Mouse (Mus musculus) liver, embryonic 11.5 days (tissue): ENCODE measurements at regions not wholly inside any gene's neighbourhood (a gene's known extent, or its start where the extent isn't known, plus 50 kb on each side); places are given as distances from the start of the nearest gene placed in this dataset.
"Not testable (repeated sequence)": the region's sequence is repeated elsewhere in the genome, so short reads cannot be mapped to it uniquely, and the experiment has no call there.

Experiments used
- ATAC-seq: fragments of 200-750 bp; cut with Nextera tagmentation; replicated peaks from 2 replicates; pipeline ENCODE4 v1.8.0; 2017; ENCODE audit warnings: moderate number of reproducible peaks, mild to moderate bottlenecking, moderate TSS enrichment, moderate library complexity; ENCODE audit not compliant: low FRiP score
- DNase-seq: peaks from one replicate; pipeline ENCODE4 v3.0.0-alpha.2; 2017; ENCODE audit warnings: low spot score
- H3K27ac ChIP-seq: fragments of 300-500 bp; sonication (generic); 2 replicates; pipeline ENCODE4 v1.5.1; 2014; ENCODE audit warnings: mild to moderate bottlenecking, low read depth, low read length, control low read depth
- H3K27me3 ChIP-seq: fragments of 300-500 bp; sonication (generic); replicated peaks from 2 replicates; pipeline ENCODE4 v1.6.1; 2014; ENCODE audit warnings: low read length, mixed read lengths; ENCODE audit not compliant: control insufficient read depth, insufficient read depth
- H3K36me3 ChIP-seq: fragments of 300-500 bp; sonication (generic); 2 replicates; pipeline ENCODE4 v1.6.1; 2014; ENCODE audit warnings: mild to moderate bottlenecking, low read length, moderate library complexity, mixed read lengths; ENCODE audit not compliant: control insufficient read depth, insufficient read depth
- H3K4me1 ChIP-seq: fragments of 300-500 bp; sonication (generic); replicated peaks from 2 replicates; pipeline ENCODE4 v1.6.1; 2014; ENCODE audit warnings: low read length, mixed read lengths; ENCODE audit not compliant: control insufficient read depth, insufficient read depth
- H3K4me2 ChIP-seq: fragments of 300-500 bp; sonication (generic); 2 replicates; pipeline ENCODE4 v1.6.1; 2014; ENCODE audit warnings: mild to moderate bottlenecking, control low read depth, moderate library complexity
- H3K4me3 ChIP-seq: fragments of 300-500 bp; sonication (generic); 2 replicates; pipeline ENCODE4 v1.5.1; 2014; ENCODE audit warnings: low read depth, low read length, control low read depth
- H3K9ac ChIP-seq: fragments of 300-500 bp; sonication (generic); 2 replicates; pipeline ENCODE4 v1.6.1; 2014; ENCODE audit warnings: low read depth, low read length, control low read depth
- H3K9me3 ChIP-seq: fragments of 300-500 bp; sonication (generic); 2 replicates; pipeline ENCODE4 v1.6.1; 2016; ENCODE audit warnings: low read length, inconsistent platforms, mixed read lengths; ENCODE audit not compliant: control insufficient read depth
- WGBS: fragments of 180-500 bp; shearing (Covaris S2); extraction: QIAGEN DNeasy Blood & Tissue Kit; methylation state at CpG from one replicate; pipeline ENCODE4 v1.1.7; 2014; 5-methylcytosine and 5-hydroxymethylcytosine counted together

DNA sequence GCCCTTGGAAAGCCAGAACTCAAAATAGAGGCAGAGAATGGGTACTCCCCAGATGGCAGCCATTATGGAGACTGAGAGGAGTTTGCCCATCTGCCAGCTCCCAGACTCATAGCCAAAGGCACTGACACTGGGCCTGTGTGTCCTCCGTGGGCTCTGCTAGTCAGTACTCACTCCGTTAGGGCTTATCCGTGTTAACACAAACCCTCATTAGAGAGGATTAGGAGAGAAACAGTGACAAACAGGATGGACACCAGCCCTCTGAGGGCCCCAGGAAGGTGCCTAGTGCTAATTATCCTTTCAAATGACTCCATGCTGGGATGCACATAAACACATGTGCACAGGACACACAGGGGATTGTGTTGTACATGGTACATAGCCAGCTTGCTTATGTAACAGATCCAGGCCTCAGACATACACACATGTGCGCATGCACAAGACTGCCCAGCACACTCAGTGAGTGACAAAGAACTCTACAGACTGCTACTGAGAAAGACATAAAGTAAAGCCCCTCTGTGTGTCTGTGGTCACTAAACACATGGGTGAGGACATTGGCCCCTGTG, 267.6 kb upstream of the Irx1 start:
- H3K27me3 ChIP-seq, result no peaks in the 10 kb centered on the region
- WGBS, result 72% methylated on average over 4 of the region's 4 CpGs
- no peaks in the 10 kb centered on the region for H3K36me3 ChIP-seq
- H3K4me3 ChIP-seq, result no peak overlapping the region
- DNase-seq (no peak), ATAC-seq (no peak)
- no peaks in the 10 kb centered on the region for H3K9me3 ChIP-seq
- H3K27ac ChIP-seq, result no peak overlapping the region
- no peak overlapping the region for H3K9ac ChIP-seq
- no peak overlapping the region for H3K4me2 ChIP-seq
- H3K4me1 ChIP-seq, result no peaks in the 10 kb centered on the region

DNA sequence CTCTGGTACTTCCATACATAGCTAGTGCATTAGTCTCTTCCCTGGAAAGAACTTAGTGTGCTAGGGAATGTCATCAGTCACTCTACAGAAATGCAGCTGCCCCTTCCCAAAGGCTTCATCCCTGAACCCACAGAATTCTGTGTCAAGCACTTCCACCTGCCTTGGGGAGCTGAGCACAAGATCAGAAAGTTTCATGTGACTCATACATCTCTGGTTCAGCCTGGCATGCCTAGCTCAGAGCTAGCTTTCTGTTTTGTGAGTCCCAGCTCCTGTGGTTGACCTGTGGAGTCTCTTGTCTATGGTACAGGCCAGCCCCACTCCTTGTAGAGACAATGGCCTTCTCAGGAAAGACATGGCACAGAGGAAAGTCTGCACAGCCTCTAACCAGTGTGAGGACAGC, 268.6 kb upstream of the Irx1 start:
- Histone ChIP-seq H3K36me3 (no peaks in the 10 kb centered on the region), H3K27me3 (no peaks in the 10 kb centered on the region), H3K27ac (no peak overlapping the region), H3K4me3 (no peak overlapping the region), H3K4me1 (no peaks in the 10 kb centered on the region), H3K9ac (no peak overlapping the region), H3K4me2 (no peak overlapping the region), H3K9me3 (no peaks in the 10 kb centered on the region)
- ATAC-seq, result no peak
- DNase-seq, result no peak

DNA sequence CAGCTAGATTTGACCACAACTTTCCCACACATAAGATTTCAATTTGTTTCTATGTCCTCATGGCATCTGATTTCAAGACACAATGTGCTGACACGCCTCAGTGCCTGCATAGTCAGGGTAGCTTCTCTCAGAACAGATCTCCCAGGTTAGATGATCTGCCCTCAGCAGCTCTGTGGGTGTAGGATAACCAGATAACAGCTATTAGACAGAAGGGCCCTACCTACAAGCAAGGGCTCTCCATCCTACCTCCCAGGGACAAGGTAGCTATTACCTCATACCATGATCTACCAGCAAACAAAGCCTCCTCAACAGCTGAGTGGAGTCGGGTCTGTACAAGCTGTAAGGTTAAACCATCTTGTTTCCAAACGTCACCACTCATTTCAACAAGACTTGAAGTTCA, 278.4 kb upstream of the Irx1 start:
- DNase-seq (no peak), ATAC-seq (no peak)
- Histone ChIP-seq H3K9ac (no peak overlapping the region), H3K36me3 (no peaks in the 10 kb centered on the region), H3K27ac (no peak overlapping the region), H3K4me1 (no peaks in the 10 kb centered on the region), H3K4me3 (no peak overlapping the region), H3K27me3 (no peaks in the 10 kb centered on the region), H3K4me2 (no peak overlapping the region), H3K9me3 (no peaks in the 10 kb centered on the region)
- 76% methylated on average over 3 of the region's 3 CpGs for WGBS

DNA sequence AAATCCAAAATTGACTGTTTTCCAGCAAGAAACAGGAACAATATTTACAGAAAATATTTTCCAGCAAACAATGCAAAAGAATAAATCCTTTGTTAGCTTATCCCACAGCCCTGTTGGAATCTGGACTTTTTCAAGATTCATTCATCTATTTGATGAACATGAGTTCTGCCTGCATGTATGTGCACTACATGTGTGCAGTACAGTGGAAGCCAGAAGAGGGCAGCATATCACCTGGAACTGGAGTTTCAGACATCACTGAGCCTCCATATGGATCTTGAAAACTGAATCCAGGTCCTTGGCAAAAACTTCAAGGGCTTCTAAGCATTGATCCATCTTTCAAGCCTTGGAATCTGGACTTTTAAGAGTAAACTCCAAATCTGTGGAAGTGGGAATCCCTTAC, 286.9 kb upstream of the Irx1 start:
- H3K27me3 ChIP-seq, result no peaks in the 10 kb centered on the region
- H3K36me3 ChIP-seq, result no peaks in the 10 kb centered on the region
- H3K9ac ChIP-seq, result no peak overlapping the region
- no peak overlapping the region for H3K27ac ChIP-seq
- ATAC-seq (no peak), DNase-seq (no peak)
- no peaks in the 10 kb centered on the region for H3K4me1 ChIP-seq
- no peak overlapping the region for H3K4me3 ChIP-seq
- no peaks in the 10 kb centered on the region for H3K9me3 ChIP-seq
- H3K4me2 ChIP-seq, result no peak overlapping the region

DNA sequence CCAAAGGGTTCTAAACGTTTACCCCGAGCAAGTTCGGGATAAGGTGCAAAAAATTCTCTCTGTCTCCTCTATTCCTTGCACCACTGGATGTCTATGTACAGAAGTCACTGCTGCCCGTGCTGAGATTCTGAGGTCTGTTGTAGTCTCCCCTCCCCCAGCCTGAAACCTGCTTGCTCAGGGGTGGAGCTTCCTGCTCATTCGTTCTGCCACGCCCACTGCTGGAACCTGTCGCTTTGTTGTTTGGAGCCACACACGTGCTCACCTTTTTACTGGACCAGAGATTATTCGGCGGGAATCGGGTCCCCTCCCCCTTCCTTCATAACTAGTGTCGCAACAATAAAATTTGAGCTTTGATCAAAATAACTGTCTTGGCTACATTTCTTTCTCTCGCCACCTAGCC, 289.7 kb upstream of the Irx1 start:
- H3K27me3 ChIP-seq, result not testable (repeated sequence)

DNA sequence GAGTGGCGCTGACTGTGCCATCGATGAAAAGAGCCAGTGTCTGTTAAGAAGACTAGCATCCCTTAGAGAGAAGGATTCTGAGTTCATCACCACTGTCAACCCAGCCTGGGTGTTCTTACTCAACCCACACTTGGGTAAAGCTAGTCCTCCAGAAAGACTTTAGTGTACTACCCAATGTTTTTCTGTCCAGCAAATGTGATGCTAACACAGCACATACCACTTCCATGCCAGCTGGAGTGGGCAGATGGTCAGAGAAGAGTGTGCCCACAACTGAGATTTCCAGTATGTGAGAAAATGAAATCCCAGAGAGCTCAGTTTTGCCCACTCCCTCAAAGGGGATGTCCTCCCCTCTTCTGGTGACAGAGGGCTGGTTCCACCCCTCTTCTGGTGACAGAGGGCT, 295.3 kb upstream of the Irx1 start:
- Histone ChIP-seq H3K4me3 (no peak overlapping the region), H3K9ac (no peak overlapping the region), H3K9me3 (no peaks in the 10 kb centered on the region), H3K4me1 (no peaks in the 10 kb centered on the region), H3K27ac (no peak overlapping the region), H3K36me3 (no peaks in the 10 kb centered on the region), H3K4me2 (no peak overlapping the region), H3K27me3 (no peaks in the 10 kb centered on the region)
- ATAC-seq (no peak), DNase-seq (no peak)
- WGBS, result 87% methylated on average over 2 of the region's 2 CpGs

More for the DNA sequence above, 289.7 kb upstream of the Irx1 start:
- H3K9ac ChIP-seq, H3K4me2 ChIP-seq, H3K9me3 ChIP-seq, DNase-seq, H3K36me3 ChIP-seq, H3K27ac ChIP-seq, H3K4me1 ChIP-seq, ATAC-seq, H3K4me3 ChIP-seq: not testable (repeated sequence)
- 51% methylated on average over 13 of the region's 13 CpGs for WGBS

DNA sequence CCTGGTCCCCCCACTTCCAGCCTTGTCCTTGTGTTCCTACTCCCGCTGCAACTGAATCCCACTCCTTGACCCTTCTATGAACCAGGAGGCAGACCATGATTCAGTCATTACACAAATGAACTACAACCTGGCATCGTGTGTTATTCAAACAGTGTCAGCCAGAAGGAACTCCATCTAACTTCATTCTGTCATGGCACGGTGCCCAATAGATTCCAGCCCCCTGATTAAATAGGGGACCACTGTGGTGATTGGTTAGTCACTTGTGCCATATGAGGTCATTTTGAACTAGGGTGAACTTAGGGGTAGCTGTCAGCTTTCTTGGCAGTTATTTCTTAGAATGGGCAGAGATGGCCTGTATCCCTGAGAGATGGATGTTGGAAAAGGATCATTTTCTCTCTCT, 300.9 kb upstream of the Irx1 start:
- no peak overlapping the region for H3K4me3 ChIP-seq
- 72% methylated on average over 3 of the region's 3 CpGs for whole genome bisulfite sequencing
- H3K4me1 ChIP-seq, result no peaks in the 10 kb centered on the region
- H3K27ac ChIP-seq, result no peak overlapping the region
- DNase-seq (no peak), ATAC-seq (no peak)
- no peak overlapping the region for H3K9ac ChIP-seq
- no peaks in the 10 kb centered on the region for H3K27me3 ChIP-seq
- no peaks in the 10 kb centered on the region for H3K36me3 ChIP-seq
- H3K9me3 ChIP-seq, result no peaks in the 10 kb centered on the region
- H3K4me2 ChIP-seq, result no peak overlapping the region

DNA sequence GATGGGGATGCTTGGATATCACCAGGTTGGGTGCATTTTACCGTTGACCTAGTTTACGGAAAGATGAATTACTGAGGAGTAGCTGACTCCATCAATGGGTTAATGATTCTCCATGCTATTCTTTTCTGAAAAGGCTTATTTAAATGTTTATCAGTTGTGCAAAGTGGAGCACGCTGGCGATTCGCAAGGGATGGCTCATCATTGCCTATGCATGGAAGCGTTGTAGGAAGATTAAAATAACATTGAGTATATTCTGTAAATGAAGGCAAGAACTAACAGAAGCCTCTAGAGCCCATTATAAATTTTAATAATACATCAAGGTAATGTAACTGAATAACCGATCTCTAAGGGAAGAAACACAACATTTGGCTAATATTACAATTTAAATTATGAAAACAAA, 301.6 kb upstream of the Irx1 start:
- no peak for ATAC-seq
- Histone ChIP-seq H3K36me3 (no peaks in the 10 kb centered on the region), H3K9ac (no peak overlapping the region), H3K9me3 (no peaks in the 10 kb centered on the region), H3K27ac (no peak overlapping the region), H3K4me3 (no peak overlapping the region), H3K27me3 (no peaks in the 10 kb centered on the region), H3K4me2 (no peak overlapping the region), H3K4me1 (no peaks in the 10 kb centered on the region)
- no peak for DNase-seq
- 85% methylated on average over 7 of the region's 7 CpGs for WGBS

DNA sequence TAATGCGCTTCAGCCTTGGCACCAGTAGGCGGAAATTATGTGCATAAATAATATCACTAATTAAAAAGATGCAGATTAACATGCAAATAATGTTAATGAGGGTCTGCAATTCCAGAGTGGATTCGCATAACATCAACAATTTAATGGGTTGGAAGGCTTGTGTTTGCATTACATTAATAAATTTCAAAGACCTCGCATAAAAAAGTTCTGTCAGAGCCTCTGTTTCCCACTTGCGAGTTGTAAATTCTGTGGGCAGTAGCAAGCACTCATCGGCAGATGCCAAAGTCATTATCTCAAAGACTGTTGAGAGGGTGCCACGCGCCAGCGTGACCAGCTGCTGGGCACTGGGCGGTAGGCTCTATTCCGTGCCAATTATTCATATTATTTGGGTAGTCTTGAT, 302.1 kb upstream of the Irx1 start:
- no peak for DNase-seq
- 87% methylated on average over 11 of the region's 11 CpGs for WGBS

More for the DNA sequence above, 302.1 kb upstream of the Irx1 start:
- no peak for ATAC-seq
- H3K9me3 ChIP-seq, result no peaks in the 10 kb centered on the region
- no peaks in the 10 kb centered on the region for H3K4me1 ChIP-seq
- no peak overlapping the region for H3K27ac ChIP-seq
- no peaks in the 10 kb centered on the region for H3K27me3 ChIP-seq
- no peak overlapping the region for H3K9ac ChIP-seq
- H3K36me3 ChIP-seq, result no peaks in the 10 kb centered on the region
- no peak overlapping the region for H3K4me2 ChIP-seq
- no peak overlapping the region for H3K4me3 ChIP-seq
